Mouse (Mus musculus) lung, adult 2 months (tissue): ENCODE measurements at regions not wholly inside any gene's neighbourhood (a gene's known extent, or its start where the extent isn't known, plus 50 kb on each side); places are given as distances from the start of the nearest gene placed in this dataset.

ENCODE experiments used
- CTCF ChIP-seq: fragments of 200-500 bp; IDR thresholded peaks from 2 replicates; pipeline ENCODE4 v1.5.1; 2011; ENCODE audit warnings: mild to moderate bottlenecking, low read length, control low read depth; ENCODE audit not compliant: insufficient read depth
- POLR2A ChIP-seq: fragments of 200-500 bp; IDR thresholded peaks from 2 replicates; pipeline ENCODE4 v1.6.1; 2011; ENCODE audit warnings: low read depth, mild to moderate bottlenecking, control low read depth, low read length, borderline replicate concordance; ENCODE audit errors: extremely low read depth

DNA sequence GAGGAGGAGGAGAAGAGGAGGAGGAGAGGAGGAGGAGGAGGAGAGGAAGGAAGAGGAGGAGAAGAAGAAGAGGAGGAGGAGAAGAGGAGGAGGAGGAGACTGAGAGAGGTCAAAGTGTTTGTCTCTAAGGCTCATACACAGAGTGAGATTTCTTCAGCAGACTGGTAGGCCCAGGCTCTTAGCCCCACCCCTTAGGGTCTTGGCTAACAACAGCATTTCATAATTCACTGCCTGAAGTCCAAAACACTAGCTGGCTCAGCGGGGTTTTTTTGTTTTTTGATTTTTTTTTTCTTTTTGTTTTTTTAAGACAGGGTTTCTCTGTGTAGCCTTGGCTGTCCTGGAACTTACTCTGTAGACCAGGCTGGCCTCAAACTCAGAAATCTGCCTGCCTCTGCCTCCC lies 86.5 kb upstream of the Barx2 start:
- no peak for TF ChIP-seq CTCF
- TF ChIP-seq POLR2A = no peak
